Mouse (Mus musculus) lung, adult 2 months (tissue): Measurements from ENCODE around the gene Setx. TPM values are rescaled to one million over a fixed set of nuclear protein-coding genes. Genes with fewer than 3 reads are reported as not detected.
A peak's percentile ranks its signal among the peaks of the same experiment; 100 is the strongest.

Source experiments
- DNase-seq: peaks from one replicate; pipeline ENCODE4 v3.0.0; 2022
- H3K4me1 ChIP-seq: fragments of 200-500 bp; 2 replicates; pipeline ENCODE4 v1.6.1; 2011; ENCODE audit warnings: low read length; ENCODE audit not compliant: control insufficient read depth, insufficient read depth
- H3K4me3 ChIP-seq: fragments of 200-500 bp; replicated peaks from 2 replicates; pipeline ENCODE3; 2011; ENCODE audit warnings: low read depth, mild to moderate bottlenecking, control low read depth, low read length; ENCODE audit errors: extremely low read depth
- CTCF ChIP-seq: fragments of 200-500 bp; IDR thresholded peaks from 2 replicates; pipeline ENCODE4 v1.5.1; 2011; ENCODE audit warnings: mild to moderate bottlenecking, low read length, control low read depth; ENCODE audit not compliant: insufficient read depth
- POLR2A ChIP-seq: fragments of 200-500 bp; IDR thresholded peaks from 2 replicates; pipeline ENCODE4 v1.6.1; 2011; ENCODE audit warnings: low read depth, mild to moderate bottlenecking, control low read depth, low read length, borderline replicate concordance; ENCODE audit errors: extremely low read depth
- WGBS: fragments of 180-500 bp; shearing (Covaris S2); methylation state at CpG from one replicate; pipeline ENCODE4 v1.1.7; 2018; 5-methylcytosine and 5-hydroxymethylcytosine counted together
- polyA plus RNA-seq: library from polyadenylated mRNA; depleted of rRNA; stranded (reverse); fragments of >200 nt; gene quantifications from 2 replicates; pipeline ENCODE4 v1.2.3, GENCODE M21; 2012

Setx gene
- polyA plus RNA-seq, 1 experiment: 5.8 TPM

- DNase-seq: no peak
- 59% methylated on average over 10 of the region's 10 CpGs for WGBS
Observed at GRCm38 (mm10) chr2:29191216-29192215, 67.5 kb downstream of the Setx start.

GRCm38 (mm10) chr2:29192629-29193278 is 68.8 kb downstream of the Setx start:
- DNase-seq: no peak
- TF ChIP-seq CTCF (0 out of 2 replicates have a peak, but pooled peaks have one; percentile 17), POLR2A (no peak)

More at GRCm38 (mm10) chr2:29191216-29192215, 67.5 kb downstream of the Setx start:
- Histone ChIP-seq H3K4me1 (peaks cover 5% of the 10 kb centered on the region; the same call in 1 of the 2 replicates), H3K4me3 (no peak overlapping the region)
- TF ChIP-seq CTCF (no peak), POLR2A (no peak)

DNA sequence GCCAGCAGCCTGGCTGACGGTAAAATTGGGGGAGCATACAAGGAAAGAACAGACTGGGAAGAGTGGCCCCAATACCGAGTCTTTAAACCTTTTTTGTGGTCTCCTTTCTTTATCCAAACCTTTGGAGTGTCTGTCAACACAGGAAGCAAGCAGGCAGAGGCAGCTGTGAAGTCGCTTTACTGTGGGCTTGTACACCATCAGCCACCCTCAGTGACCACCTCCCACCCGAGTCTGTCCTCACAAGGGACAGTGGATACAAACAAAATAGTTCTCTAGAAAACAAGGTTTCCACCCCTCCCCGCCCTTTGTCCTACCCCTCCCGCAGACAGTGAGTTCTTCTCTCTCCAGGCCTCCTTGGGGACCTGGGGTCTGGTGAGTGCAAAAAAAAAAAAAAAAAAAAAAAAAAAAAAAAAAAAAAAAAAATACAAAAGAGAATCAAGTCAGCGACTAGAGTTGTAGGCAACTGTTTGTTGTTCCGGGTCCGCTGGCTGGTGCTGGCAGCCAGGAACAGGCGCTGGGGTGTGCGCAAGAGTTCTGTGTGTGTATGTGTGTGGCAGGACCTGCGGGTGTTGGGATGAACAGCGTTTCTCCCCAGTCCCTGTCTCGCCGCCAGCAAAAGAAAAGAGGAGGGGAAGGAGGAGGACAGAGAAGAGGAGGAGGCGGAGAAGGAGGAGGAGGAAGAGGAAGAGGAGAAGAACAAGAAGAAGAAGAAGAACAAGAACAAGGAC is 70.0 kb downstream of the Setx start:
- 30% methylated on average over 16 of the region's 16 CpGs for WGBS
- Histone ChIP-seq H3K4me3 (no peak overlapping the region), H3K4me1 (peaks cover 5% of the 10 kb centered on the region; the same call in 1 of the 2 replicates)
- TF ChIP-seq POLR2A (no peak), CTCF (no peak)
- no peak for DNase-seq

More at GRCm38 (mm10) chr2:29192629-29193278, 68.8 kb downstream of the Setx start:
- Histone ChIP-seq H3K4me1 (peaks cover 5% of the 10 kb centered on the region; the same call in 1 of the 2 replicates), H3K4me3 (no peak overlapping the region)
- whole genome bisulfite sequencing: 89% methylated on average over 8 of the region's 8 CpGs

DNA sequence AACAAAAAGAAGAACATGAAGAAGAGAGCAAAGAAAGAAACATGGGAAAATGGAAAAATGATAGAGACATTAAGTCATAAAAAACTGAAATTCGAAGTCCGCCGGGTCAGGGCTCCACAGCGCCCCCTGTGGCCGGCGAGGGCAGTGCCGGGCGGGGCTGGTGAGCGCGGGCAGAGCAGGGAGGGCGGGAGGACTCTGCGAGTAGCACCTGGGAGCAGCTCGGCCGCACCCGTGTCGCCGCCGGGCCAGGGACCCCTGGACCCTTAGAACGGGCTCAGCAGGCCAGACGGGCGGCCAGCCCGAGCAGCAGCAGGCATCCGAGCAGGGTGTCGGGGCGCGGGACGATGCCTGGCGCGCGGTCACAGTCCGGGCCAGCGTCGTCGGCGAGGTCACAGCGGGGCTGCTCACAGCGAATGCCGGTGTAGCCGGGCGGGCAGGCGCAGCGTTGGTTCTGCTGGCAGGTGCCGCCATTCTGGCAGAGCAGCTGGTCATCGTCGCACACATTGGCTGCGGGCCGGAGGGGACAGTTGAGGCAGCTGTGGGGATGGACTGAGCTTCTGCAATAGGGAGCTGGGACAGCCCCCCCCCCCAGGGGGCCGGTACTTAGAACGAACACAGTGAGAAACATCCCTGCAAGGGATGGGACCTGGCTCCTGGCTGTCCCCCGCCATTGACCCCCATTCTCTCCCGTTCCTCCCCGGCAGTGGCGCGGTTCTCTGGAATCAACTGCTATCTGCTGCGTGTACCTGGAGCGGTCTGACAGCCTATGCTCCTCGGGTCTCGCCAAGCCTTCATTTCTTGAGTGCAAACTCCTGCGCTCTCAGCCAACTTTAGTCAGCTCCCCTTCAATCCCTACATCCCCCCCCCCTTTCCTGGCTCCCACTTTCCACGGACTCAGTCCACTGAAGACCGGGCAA is 70.8 kb downstream of the Setx start:
- peak; percentile 81 for DNase-seq
- Histone ChIP-seq H3K4me3 (peak overlapping the region; percentile 4), H3K4me1 (peaks cover 5% of the 10 kb centered on the region; the same call in 1 of the 2 replicates)
- 2% methylated on average over 60 of the region's 61 CpGs for WGBS
- TF ChIP-seq CTCF (peak; percentile 59), POLR2A (no peak)

DNA sequence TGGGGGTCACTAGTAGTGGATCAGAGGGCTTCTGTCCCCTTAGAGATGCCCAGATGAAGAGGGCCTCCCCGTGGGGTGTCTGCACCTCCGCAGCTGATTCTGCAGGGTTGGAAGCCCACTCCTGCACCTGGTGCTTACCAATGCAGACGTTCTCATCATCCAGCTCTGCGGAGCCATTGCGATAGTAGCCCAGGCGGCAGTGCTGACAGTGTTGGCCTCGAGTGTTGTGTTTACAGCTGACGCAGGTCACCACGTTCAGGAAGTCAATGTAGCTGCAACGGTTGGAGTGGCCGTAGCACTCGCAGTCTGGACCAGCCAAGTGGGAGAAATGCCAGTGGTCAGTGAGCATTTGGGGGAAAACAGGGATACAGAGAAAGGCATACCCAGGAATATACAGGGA is 72.9 kb downstream of the Setx start:
- WGBS: 56% methylated on average over 12 of the region's 12 CpGs
- TF ChIP-seq POLR2A (no peak), CTCF (no peak)

DNA sequence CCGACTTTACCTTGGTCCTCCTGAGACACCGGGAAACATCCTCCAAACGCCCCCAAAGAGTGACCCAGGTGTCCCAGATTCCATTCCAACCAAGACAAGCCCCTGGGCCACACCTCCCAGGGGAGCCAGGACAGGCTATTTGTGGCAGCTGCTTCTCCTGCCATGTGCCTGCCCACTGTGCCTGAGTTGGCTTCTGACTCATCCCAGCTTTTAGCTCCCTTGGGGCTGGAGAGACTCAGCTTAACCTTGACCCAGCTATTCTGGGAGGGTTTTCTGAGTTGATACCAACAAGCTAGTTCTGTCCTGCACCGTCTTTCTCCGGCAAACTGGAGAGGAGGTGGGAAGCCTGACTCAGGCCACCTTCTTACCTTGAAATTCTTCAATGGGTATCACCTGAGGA is 74.5 kb downstream of the Setx start:
- peaks cover 5% of the 10 kb centered on the region; the same call in 1 of the 2 replicates for H3K4me1 ChIP-seq
- TF ChIP-seq CTCF (no peak), POLR2A (no peak)
- no peak overlapping the region for H3K4me3 ChIP-seq
- DNase-seq: no peak
- 78% methylated on average over 5 of the region's 5 CpGs for WGBS

More for the DNA sequence above, 72.9 kb downstream of the Setx start:
- DNase-seq: no peak
- H3K4me3 ChIP-seq: no peak overlapping the region
- peaks cover 5% of the 10 kb centered on the region; the same call in 1 of the 2 replicates for H3K4me1 ChIP-seq

GRCm38 (mm10) chr2:29199909-29200308 is 75.9 kb downstream of the Setx start:
- H3K4me3 ChIP-seq: no peak overlapping the region
- TF ChIP-seq POLR2A (no peak), CTCF (peak; percentile 63)
- peak; percentile 24 for DNase-seq
- WGBS: 2% methylated on average over 3 of the region's 3 CpGs
- H3K4me1 ChIP-seq: peaks cover 2% of the 10 kb centered on the region; the same call in 1 of the 2 replicates

GRCm38 (mm10) chr2:29201223-29201955 is 77.4 kb downstream of the Setx start:
- TF ChIP-seq CTCF (no peak), POLR2A (no peak)
- 59% methylated on average over 11 of the region's 11 CpGs for WGBS
- DNase-seq: no peak

DNA sequence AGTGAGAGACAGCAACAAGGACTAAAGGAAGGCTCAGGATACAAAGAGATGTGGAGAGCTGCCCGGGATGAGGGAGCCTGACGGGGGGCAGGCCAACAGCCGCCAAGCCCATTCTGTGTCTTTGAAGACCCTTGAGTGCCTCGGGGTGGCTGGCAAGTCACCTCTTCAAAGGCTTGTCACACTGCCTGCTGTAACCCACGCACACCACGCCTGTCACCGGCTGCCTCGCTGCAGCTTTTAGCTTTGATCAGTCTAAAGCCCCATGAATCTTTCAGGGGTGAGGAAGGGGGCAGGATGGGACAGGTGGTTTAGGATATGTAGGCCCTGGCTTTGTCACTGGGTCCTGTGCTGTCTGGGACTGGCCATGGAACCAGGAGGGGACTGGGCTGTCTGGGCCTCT is 82.2 kb downstream of the Setx start:
- no peaks in the 10 kb centered on the region for H3K4me1 ChIP-seq
- WGBS: 41% methylated on average over 8 of the region's 8 CpGs
- no peak overlapping the region for H3K4me3 ChIP-seq
- no peak for TF ChIP-seq POLR2A
- TF ChIP-seq CTCF: no peak
- no peak for DNase-seq

More at GRCm38 (mm10) chr2:29201223-29201955, 77.4 kb downstream of the Setx start:
- no peak overlapping the region for H3K4me3 ChIP-seq
- H3K4me1 ChIP-seq: no peaks in the 10 kb centered on the region
